Mouse (Mus musculus): ENCODE data around the gene Klhl29. TPM values are rescaled to one million over a fixed set of nuclear protein-coding genes. Genes with fewer than 3 reads are reported as not detected.

The Klhl29 gene
- total and polyA plus RNA-seq, 3 experiments, result 0.41 to 0.57 (median 0.42) TPM

- TF ChIP-seq CTCF (IDR thresholded peaks at IDR 0.05) (no peak), EP300 (IDR thresholded peaks at IDR 0.05; ENCODE audit: insufficient read depth, low read depth, low read length) (no peak), POLR2A (IDR thresholded peaks at IDR 0.05; ENCODE audit: insufficient read depth, low read depth, low read length) (no peak)
- Histone ChIP-seq H3K79me2 (replicated peaks; ENCODE audit: control insufficient read depth, insufficient read depth, low read length) (no peaks in the 10 kb centered on the region), H3K27ac (no peak overlapping the region), H3K4me3 (no peak overlapping the region), H3K36me3 (ENCODE audit: control insufficient read depth, insufficient read depth, low read length) (no peaks in the 10 kb centered on the region), H3K9ac (ENCODE audit: low read depth, low read length) (no peak overlapping the region), H3K27me3 (ENCODE audit: control insufficient read depth, insufficient read depth, low read length) (no peaks in the 10 kb centered on the region), H3K4me1 (ENCODE audit: control insufficient read depth, insufficient read depth, low read length) (no peaks in the 10 kb centered on the region)
- no peak for DNase-seq
- intact Hi-C loops (cut with DNase I), result no loop called here
Observed at GRCm38 (mm10) chr12:5386688-5387087, 11.2 kb upstream of the Klhl29 start.

GRCm38 (mm10) chr12:5381694-5382093 is 6.2 kb upstream of the Klhl29 start:
- no peak overlapping the region for H3K9ac ChIP-seq (ENCODE audit: low read depth, low read length)
- no peak for DNase-seq
- H3K4me1 ChIP-seq (ENCODE audit: control insufficient read depth, insufficient read depth, low read length), result no peaks in the 10 kb centered on the region
- no peak for TF ChIP-seq CTCF (IDR thresholded peaks at IDR 0.05)
- no peak overlapping the region for H3K27ac ChIP-seq
- no peaks in the 10 kb centered on the region for H3K36me3 ChIP-seq (ENCODE audit: control insufficient read depth, insufficient read depth, low read length)
- intact Hi-C loops (cut with DNase I), result no loop called here
- H3K27me3 ChIP-seq (ENCODE audit: control insufficient read depth, insufficient read depth, low read length), result no peaks in the 10 kb centered on the region
- H3K79me2 ChIP-seq (replicated peaks; ENCODE audit: control insufficient read depth, insufficient read depth, low read length), result no peaks in the 10 kb centered on the region
- no peak overlapping the region for H3K4me3 ChIP-seq

- H3K27ac ChIP-seq, result no peak overlapping the region
- peak; percentile 17 to 41 for DNase-seq
- H3K36me3 ChIP-seq (ENCODE audit: control insufficient read depth, insufficient read depth, low read length), result no peaks in the 10 kb centered on the region
- H3K9ac ChIP-seq (ENCODE audit: low read depth, low read length), result peak overlapping the region; percentile 67
- no peaks in the 10 kb centered on the region for H3K4me1 ChIP-seq (ENCODE audit: control insufficient read depth, insufficient read depth, low read length)
- intact Hi-C loops (cut with DNase I), result loop anchor here (2.0 kb wide), 1 partner anchor 36 kb away; no protein-coding TSS in a partner anchor
- under 1% methylated on average over 70 of the region's 84 CpGs for WGBS
- no peaks in the 10 kb centered on the region for H3K79me2 ChIP-seq (replicated peaks; ENCODE audit: control insufficient read depth, insufficient read depth, low read length)
- peaks cover 18% of the 10 kb centered on the region for H3K27me3 ChIP-seq (ENCODE audit: control insufficient read depth, insufficient read depth, low read length)
- no peak for TF ChIP-seq POLR2A (IDR thresholded peaks at IDR 0.05; ENCODE audit: insufficient read depth, low read depth, low read length)
- TF ChIP-seq EP300 (IDR thresholded peaks at IDR 0.05; ENCODE audit: insufficient read depth, low read depth, low read length), result no peak
- no peak for TF ChIP-seq CTCF (IDR thresholded peaks at IDR 0.05)
- H3K4me3 ChIP-seq, result peak overlapping the region; percentile 52
Observed at GRCm38 (mm10) chr12:5374684-5375615, 532 bp downstream of the Klhl29 start.

- TF ChIP-seq POLR2A (IDR thresholded peaks at IDR 0.05; ENCODE audit: insufficient read depth, low read depth, low read length) (no peak), CTCF (IDR thresholded peaks at IDR 0.05) (no peak), EP300 (IDR thresholded peaks at IDR 0.05; ENCODE audit: insufficient read depth, low read depth, low read length) (no peak)
- intact Hi-C loops (cut with DNase I), result loop anchor here (2.0 kb wide), 1 partner anchor 37 kb away; no protein-coding TSS in a partner anchor
- DNase-seq, result peak in 1 of 2 experiments; percentile 19
- no peaks in the 10 kb centered on the region for H3K36me3 ChIP-seq (ENCODE audit: control insufficient read depth, insufficient read depth, low read length)
- peak overlapping the region; percentile 52 for H3K4me3 ChIP-seq
- no peak overlapping the region for H3K9ac ChIP-seq (ENCODE audit: low read depth, low read length)
- WGBS, result 1% methylated on average over 31 of the region's 31 CpGs
- no peak overlapping the region for H3K27ac ChIP-seq
- no peaks in the 10 kb centered on the region for H3K4me1 ChIP-seq (ENCODE audit: control insufficient read depth, insufficient read depth, low read length)
- no peaks in the 10 kb centered on the region for H3K79me2 ChIP-seq (replicated peaks; ENCODE audit: control insufficient read depth, insufficient read depth, low read length)
- H3K27me3 ChIP-seq (ENCODE audit: control insufficient read depth, insufficient read depth, low read length), result peaks cover 18% of the 10 kb centered on the region
Observed at GRCm38 (mm10) chr12:5374196-5374683, 1.2 kb downstream of the Klhl29 start.

GRCm38 (mm10) chr12:5373641-5374195 is 1.8 kb downstream of the Klhl29 start:
- Histone ChIP-seq H3K4me1 (ENCODE audit: control insufficient read depth, insufficient read depth, low read length) (no peaks in the 10 kb centered on the region), H3K9ac (ENCODE audit: low read depth, low read length) (0 out of 2 replicates have a peak overlapping the region, but pooled peaks have one; percentile 8), H3K79me2 (replicated peaks; ENCODE audit: control insufficient read depth, insufficient read depth, low read length) (no peaks in the 10 kb centered on the region), H3K36me3 (ENCODE audit: control insufficient read depth, insufficient read depth, low read length) (no peaks in the 10 kb centered on the region), H3K27me3 (ENCODE audit: control insufficient read depth, insufficient read depth, low read length) (peaks cover 18% of the 10 kb centered on the region), H3K27ac (no peak overlapping the region), H3K4me3 (peak overlapping the region; percentile 52; the same call in 1 of the 2 replicates)
- peak; percentile 10 to 34 for DNase-seq
- intact Hi-C loops (cut with DNase I), result loop anchor here (2.0 kb wide), 1 partner anchor 37 kb away; no protein-coding TSS in a partner anchor
- TF ChIP-seq CTCF (IDR thresholded peaks at IDR 0.05) (no peak), POLR2A (IDR thresholded peaks at IDR 0.05; ENCODE audit: insufficient read depth, low read depth, low read length) (no peak), EP300 (IDR thresholded peaks at IDR 0.05; ENCODE audit: insufficient read depth, low read depth, low read length) (no peak)
- under 1% methylated on average over 42 of the region's 42 CpGs for WGBS

- 90% methylated on average over 4 of the region's 4 CpGs for WGBS
- Histone ChIP-seq H3K79me2 (replicated peaks; ENCODE audit: control insufficient read depth, insufficient read depth, low read length) (no peaks in the 10 kb centered on the region), H3K9ac (ENCODE audit: low read depth, low read length) (no peak overlapping the region), H3K4me3 (no peak overlapping the region), H3K27me3 (ENCODE audit: control insufficient read depth, insufficient read depth, low read length) (peaks cover 7% of the 10 kb centered on the region), H3K27ac (no peak overlapping the region), H3K4me1 (ENCODE audit: control insufficient read depth, insufficient read depth, low read length) (no peaks in the 10 kb centered on the region), H3K36me3 (ENCODE audit: control insufficient read depth, insufficient read depth, low read length) (no peaks in the 10 kb centered on the region)
- no peak for DNase-seq
- intact Hi-C loops (cut with DNase I), result no loop called here
- TF ChIP-seq CTCF (IDR thresholded peaks at IDR 0.05) (no peak), POLR2A (IDR thresholded peaks at IDR 0.05; ENCODE audit: insufficient read depth, low read depth, low read length) (no peak), EP300 (IDR thresholded peaks at IDR 0.05; ENCODE audit: insufficient read depth, low read depth, low read length) (no peak)
Observed at GRCm38 (mm10) chr12:5369396-5369795, 6.1 kb downstream of the Klhl29 start.
